Mouse (Mus musculus): Measurements from ENCODE around the gene Zfp961.
"Not testable (repeated sequence)": the region's sequence is repeated elsewhere in the genome, so short reads cannot be mapped to it uniquely, and the experiment has no call there.

DNA sequence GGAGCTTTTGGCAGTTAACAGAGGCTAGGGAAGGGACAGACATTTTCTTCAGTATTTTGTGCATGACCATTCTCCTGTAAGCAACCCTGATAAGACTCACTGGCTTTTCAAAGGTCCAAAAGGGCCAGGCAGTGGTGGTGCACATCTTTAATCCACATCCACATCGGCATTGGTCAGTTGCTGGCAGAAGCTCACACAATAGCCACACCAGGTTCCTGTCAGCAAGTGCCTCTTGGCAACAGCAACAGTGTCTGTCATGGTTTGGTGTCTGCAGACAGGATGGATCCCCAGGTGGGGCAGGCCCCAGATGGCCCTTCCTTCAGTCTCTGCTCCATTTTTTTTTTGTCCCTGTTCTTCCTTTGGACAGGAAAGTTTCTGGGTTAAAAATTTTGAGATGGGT is 68.2 kb downstream of the Zfp961 start:
- TF ChIP-seq JUND (conservative IDR thresholded peaks at IDR 0.05; ENCODE audit: low read depth, low read length); BHLHE40 (IDR thresholded peaks at IDR 0.05; ENCODE audit: low read depth, low read length); POLR2A (IDR thresholded peaks at IDR 0.05; ENCODE audit: low read depth, low read length); EP300 (IDR thresholded peaks at IDR 0.05; ENCODE audit: low read length); CTCF (conservative IDR thresholded peaks at IDR 0.05 in 1 of 2, IDR thresholded peaks at IDR 0.05 in 1 of 2; ENCODE audit: low read depth in 2 of 2, low read length in 2 of 2): not testable (repeated sequence)

Measured in CH12.LX (cell line).